Mouse (Mus musculus): ENCODE data around the gene Rgs7. TPM values are rescaled to one million over a fixed set of nuclear protein-coding genes. Genes with fewer than 3 reads are reported as not detected.
A peak's percentile ranks its signal among the peaks of the same experiment; 100 is the strongest.

Rgs7 gene
- polyA plus RNA-seq, 1 experiment from 2014 or later = 0.33 TPM

GRCm38 (mm10) chr1:175363606-175364005 lies 128.7 kb downstream of the Rgs7 start:
- H3K9me3 ChIP-seq (ENCODE audit: control insufficient read depth, low read length) = no peaks in the 10 kb centered on the region
- 88% methylated on average over 3 of the region's 3 CpGs for WGBS
- H3K27me3 ChIP-seq (ENCODE audit: control insufficient read depth, insufficient read depth, low read length) = no peaks in the 10 kb centered on the region
- no peak overlapping the region for H3K9ac ChIP-seq (ENCODE audit: low read length)
- ATAC-seq (ENCODE audit: insufficient number of reproducible peaks, low FRiP score, low TSS enrichment, low read depth) (no peak), DNase-seq (ENCODE audit: low spot score) (no peak)
- no peaks in the 10 kb centered on the region for H3K4me1 ChIP-seq (ENCODE audit: control insufficient read depth, insufficient read depth, low read length)
- no peak overlapping the region for H3K4me2 ChIP-seq (ENCODE audit: low read depth, severe bottlenecking)
- no peak overlapping the region for H3K27ac ChIP-seq (replicated peaks; ENCODE audit: low read depth, low read length)
- no peaks in the 10 kb centered on the region for H3K36me3 ChIP-seq (ENCODE audit: control insufficient read depth, insufficient read depth, low read length)
- no peak overlapping the region for H3K4me3 ChIP-seq (ENCODE audit: low read depth, low read length)

DNA sequence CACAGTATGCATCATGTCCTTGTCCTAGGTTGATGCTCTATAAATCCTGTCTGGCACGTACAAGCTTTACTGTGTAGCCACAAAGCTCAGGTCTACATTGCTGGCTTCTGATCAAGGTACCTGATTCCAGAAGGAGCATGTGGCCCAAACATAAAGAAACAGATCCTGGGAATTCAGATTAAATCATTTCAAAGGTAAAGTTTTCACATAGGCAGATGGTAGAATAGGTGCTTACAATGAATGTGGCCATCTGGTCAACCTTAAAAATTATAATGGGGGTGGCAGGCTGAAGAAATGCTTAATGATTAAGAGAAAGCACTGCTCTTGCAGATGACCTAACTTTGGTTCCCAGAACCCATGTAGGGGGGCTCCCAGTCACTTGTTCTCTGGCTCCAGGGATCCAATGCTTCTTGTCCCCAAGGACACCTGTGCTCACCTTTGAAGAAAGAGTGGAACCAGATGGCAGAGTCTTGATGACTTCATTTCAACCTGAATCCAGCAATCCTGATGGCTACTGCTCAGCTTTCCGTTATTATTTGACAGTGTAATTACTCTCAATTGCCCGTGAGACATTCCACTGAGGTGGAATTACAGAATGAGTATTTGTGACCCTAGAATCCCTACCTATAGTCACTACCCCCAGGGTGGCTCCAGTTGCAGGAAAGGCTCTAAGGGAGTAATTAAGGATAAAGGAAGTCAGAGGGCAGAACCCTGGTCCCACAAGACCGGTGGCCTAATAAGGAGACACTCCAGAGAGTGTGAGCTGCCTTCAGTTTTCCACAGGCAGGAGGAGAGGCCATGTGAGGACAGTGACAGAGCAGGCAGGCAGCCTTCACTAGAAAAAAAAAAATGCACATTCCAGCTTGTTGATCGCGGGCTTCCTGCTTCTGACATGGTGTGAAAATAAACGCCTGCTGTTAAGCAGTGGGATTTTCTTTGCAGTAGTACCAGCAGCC lies 132.6 kb downstream of the Rgs7 start:
- H3K27me3 ChIP-seq (ENCODE audit: control insufficient read depth, insufficient read depth, low read length) = no peaks in the 10 kb centered on the region
- no peak overlapping the region for H3K27ac ChIP-seq (replicated peaks; ENCODE audit: low read depth, low read length)
- no peaks in the 10 kb centered on the region for H3K36me3 ChIP-seq (ENCODE audit: control insufficient read depth, insufficient read depth, low read length)
- ATAC-seq (ENCODE audit: insufficient number of reproducible peaks, low FRiP score, low TSS enrichment, low read depth) (no peak), DNase-seq (ENCODE audit: low spot score) (no peak)
- no peak overlapping the region for H3K9ac ChIP-seq (ENCODE audit: low read length)
- H3K4me1 ChIP-seq (ENCODE audit: control insufficient read depth, insufficient read depth, low read length) = no peaks in the 10 kb centered on the region
- H3K9me3 ChIP-seq (ENCODE audit: control insufficient read depth, low read length) = no peaks in the 10 kb centered on the region
- H3K4me3 ChIP-seq (ENCODE audit: low read depth, low read length) = no peak overlapping the region
- 38% methylated on average over 7 of the region's 7 CpGs for whole genome bisulfite sequencing
- H3K4me2 ChIP-seq (ENCODE audit: low read depth, severe bottlenecking) = no peak overlapping the region

DNA sequence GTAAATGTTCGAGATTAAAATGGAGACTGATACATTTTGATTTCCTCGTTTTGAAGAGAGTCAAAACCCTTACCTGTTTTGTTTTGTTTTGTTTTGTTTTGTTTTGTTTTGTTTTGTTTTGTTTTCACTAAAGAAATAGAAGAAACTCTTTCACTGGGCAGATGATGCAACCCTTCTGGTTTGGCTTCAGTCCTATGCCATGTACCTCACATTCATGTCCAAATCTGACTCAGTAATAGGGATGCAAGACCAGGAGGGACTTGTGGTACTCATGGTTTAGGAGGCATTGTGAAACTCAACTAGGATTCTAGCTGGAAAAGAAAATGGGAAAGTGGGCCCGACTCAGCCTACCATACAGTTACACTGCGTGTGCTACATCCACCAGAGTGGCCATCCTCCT lies 139.4 kb downstream of the Rgs7 start:
- no peaks in the 10 kb centered on the region for H3K4me1 ChIP-seq (ENCODE audit: control insufficient read depth, insufficient read depth, low read length)
- H3K4me2 ChIP-seq (ENCODE audit: low read depth, severe bottlenecking) = no peak overlapping the region
- no peak overlapping the region for H3K27ac ChIP-seq (replicated peaks; ENCODE audit: low read depth, low read length)
- H3K9me3 ChIP-seq (ENCODE audit: control insufficient read depth, low read length) = no peaks in the 10 kb centered on the region
- ATAC-seq (ENCODE audit: insufficient number of reproducible peaks, low FRiP score, low TSS enrichment, low read depth) = no peak
- H3K27me3 ChIP-seq (ENCODE audit: control insufficient read depth, insufficient read depth, low read length) = no peaks in the 10 kb centered on the region
- H3K36me3 ChIP-seq (ENCODE audit: control insufficient read depth, insufficient read depth, low read length) = no peaks in the 10 kb centered on the region
- H3K9ac ChIP-seq (ENCODE audit: low read length) = no peak overlapping the region
- no peak for DNase-seq (ENCODE audit: low spot score)
- WGBS = 83% methylated on average over 4 of the region's 4 CpGs
- no peak overlapping the region for H3K4me3 ChIP-seq (ENCODE audit: low read depth, low read length)

- Histone ChIP-seq H3K9ac (ENCODE audit: low read length) (no peak overlapping the region), H3K4me2 (ENCODE audit: low read depth, severe bottlenecking) (no peak overlapping the region), H3K9me3 (ENCODE audit: control insufficient read depth, low read length) (no peaks in the 10 kb centered on the region), H3K27ac (replicated peaks; ENCODE audit: low read depth, low read length) (no peak overlapping the region), H3K4me1 (ENCODE audit: control insufficient read depth, insufficient read depth, low read length) (no peaks in the 10 kb centered on the region), H3K36me3 (ENCODE audit: control insufficient read depth, insufficient read depth, low read length) (no peaks in the 10 kb centered on the region), H3K27me3 (ENCODE audit: control insufficient read depth, insufficient read depth, low read length) (no peaks in the 10 kb centered on the region), H3K4me3 (ENCODE audit: low read depth, low read length) (no peak overlapping the region)
- ATAC-seq (ENCODE audit: insufficient number of reproducible peaks, low FRiP score, low TSS enrichment, low read depth) = no peak
- no peak for DNase-seq (ENCODE audit: low spot score)
- WGBS = 79% methylated on average over 1 of the region's 1 CpGs
These were observed 146.1 kb downstream of the Rgs7 start for GRCm38 (mm10) chr1:175346162-175346561.

GRCm38 (mm10) chr1:175336191-175336590 lies 156.1 kb downstream of the Rgs7 start:
- Histone ChIP-seq H3K27ac (replicated peaks; ENCODE audit: low read depth, low read length) (no peak overlapping the region), H3K36me3 (ENCODE audit: control insufficient read depth, insufficient read depth, low read length) (no peaks in the 10 kb centered on the region), H3K4me1 (ENCODE audit: control insufficient read depth, insufficient read depth, low read length) (no peaks in the 10 kb centered on the region), H3K4me3 (ENCODE audit: low read depth, low read length) (no peak overlapping the region), H3K9ac (ENCODE audit: low read length) (no peak overlapping the region), H3K27me3 (ENCODE audit: control insufficient read depth, insufficient read depth, low read length) (no peaks in the 10 kb centered on the region), H3K9me3 (ENCODE audit: control insufficient read depth, low read length) (no peaks in the 10 kb centered on the region), H3K4me2 (ENCODE audit: low read depth, severe bottlenecking) (no peak overlapping the region)
- no peak for DNase-seq (ENCODE audit: low spot score)
- WGBS = 87% methylated on average over 4 of the region's 4 CpGs
- no peak for ATAC-seq (ENCODE audit: insufficient number of reproducible peaks, low FRiP score, low TSS enrichment, low read depth)

DNA sequence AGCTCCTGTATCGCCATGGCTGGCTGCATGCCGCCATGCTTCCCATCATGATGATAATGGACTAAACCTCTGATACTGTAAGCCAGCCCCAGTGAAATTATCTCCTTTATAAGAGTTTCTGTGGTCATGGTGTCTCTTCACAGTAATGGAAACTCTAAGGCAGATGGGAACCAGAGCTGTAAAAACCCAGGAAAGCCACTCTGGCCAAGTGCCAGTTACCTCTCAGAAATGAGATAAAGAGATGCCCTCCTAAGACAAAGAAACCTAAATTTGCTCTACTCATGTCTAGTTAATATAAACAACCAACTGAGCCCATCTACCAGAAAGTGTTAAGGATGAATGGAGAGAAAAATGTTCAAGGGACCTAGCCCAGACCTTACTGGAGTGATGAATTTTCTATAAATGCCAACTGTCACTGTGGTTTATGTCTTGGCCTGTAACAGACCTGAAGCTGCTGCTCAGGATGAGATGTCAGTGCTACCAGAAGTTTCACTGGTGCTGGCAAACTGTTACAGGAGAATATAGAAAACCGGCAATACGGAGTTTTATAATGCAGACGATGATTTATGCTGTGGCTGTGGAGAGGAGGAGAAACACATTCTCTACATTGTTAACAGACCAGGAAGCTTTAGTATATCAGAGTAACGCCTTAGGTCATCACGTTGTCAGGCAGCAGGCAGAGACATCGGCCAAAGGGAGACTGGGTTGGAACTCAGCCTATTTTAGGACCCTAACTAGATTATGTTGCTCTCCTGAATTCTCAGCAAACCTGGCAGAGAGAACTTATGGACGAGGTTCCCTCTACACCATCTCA lies 159.1 kb downstream of the Rgs7 start:
- Histone ChIP-seq H3K27me3 (ENCODE audit: control insufficient read depth, insufficient read depth, low read length) (no peaks in the 10 kb centered on the region), H3K4me3 (ENCODE audit: low read depth, low read length) (no peak overlapping the region), H3K27ac (replicated peaks; ENCODE audit: low read depth, low read length) (no peak overlapping the region), H3K4me2 (ENCODE audit: low read depth, severe bottlenecking) (no peak overlapping the region), H3K4me1 (ENCODE audit: control insufficient read depth, insufficient read depth, low read length) (no peaks in the 10 kb centered on the region), H3K9ac (ENCODE audit: low read length) (no peak overlapping the region), H3K9me3 (ENCODE audit: control insufficient read depth, low read length) (no peaks in the 10 kb centered on the region), H3K36me3 (ENCODE audit: control insufficient read depth, insufficient read depth, low read length) (no peaks in the 10 kb centered on the region)
- ATAC-seq (ENCODE audit: insufficient number of reproducible peaks, low FRiP score, low TSS enrichment, low read depth) (no peak), DNase-seq (ENCODE audit: low spot score) (no peak)
- 85% methylated on average over 9 of the region's 9 CpGs for WGBS

- DNase-seq (ENCODE audit: low spot score) (no peak), ATAC-seq (ENCODE audit: insufficient number of reproducible peaks, low FRiP score, low TSS enrichment, low read depth) (0 out of 2 replicates have a peak, but pooled peaks have one; percentile 24)
- no peaks in the 10 kb centered on the region for H3K27me3 ChIP-seq (ENCODE audit: control insufficient read depth, insufficient read depth, low read length)
- 76% methylated on average over 3 of the region's 3 CpGs for WGBS
- H3K27ac ChIP-seq (replicated peaks; ENCODE audit: low read depth, low read length) = no peak overlapping the region
- H3K9me3 ChIP-seq (ENCODE audit: control insufficient read depth, low read length) = no peaks in the 10 kb centered on the region
- H3K4me1 ChIP-seq (ENCODE audit: control insufficient read depth, insufficient read depth, low read length) = no peaks in the 10 kb centered on the region
- no peak overlapping the region for H3K4me3 ChIP-seq (ENCODE audit: low read depth, low read length)
- no peak overlapping the region for H3K4me2 ChIP-seq (ENCODE audit: low read depth, severe bottlenecking)
- no peaks in the 10 kb centered on the region for H3K36me3 ChIP-seq (ENCODE audit: control insufficient read depth, insufficient read depth, low read length)
- H3K9ac ChIP-seq (ENCODE audit: low read length) = no peak overlapping the region
These were observed 162.3 kb downstream of the Rgs7 start for GRCm38 (mm10) chr1:175329934-175330471.

- ATAC-seq (ENCODE audit: insufficient number of reproducible peaks, low FRiP score, low TSS enrichment, low read depth) (no peak), DNase-seq (ENCODE audit: low spot score) (no peak)
- no peaks in the 10 kb centered on the region for H3K4me1 ChIP-seq (ENCODE audit: control insufficient read depth, insufficient read depth, low read length)
- H3K36me3 ChIP-seq (ENCODE audit: control insufficient read depth, insufficient read depth, low read length) = no peaks in the 10 kb centered on the region
- no peak overlapping the region for H3K4me2 ChIP-seq (ENCODE audit: low read depth, severe bottlenecking)
- H3K9me3 ChIP-seq (ENCODE audit: control insufficient read depth, low read length) = no peaks in the 10 kb centered on the region
- no peak overlapping the region for H3K27ac ChIP-seq (replicated peaks; ENCODE audit: low read depth, low read length)
- no peak overlapping the region for H3K4me3 ChIP-seq (ENCODE audit: low read depth, low read length)
- H3K9ac ChIP-seq (ENCODE audit: low read length) = no peak overlapping the region
- H3K27me3 ChIP-seq (ENCODE audit: control insufficient read depth, insufficient read depth, low read length) = no peaks in the 10 kb centered on the region
These were observed 169.5 kb downstream of the Rgs7 start for GRCm38 (mm10) chr1:175322781-175323180.
